In the genomic region with DNA sequence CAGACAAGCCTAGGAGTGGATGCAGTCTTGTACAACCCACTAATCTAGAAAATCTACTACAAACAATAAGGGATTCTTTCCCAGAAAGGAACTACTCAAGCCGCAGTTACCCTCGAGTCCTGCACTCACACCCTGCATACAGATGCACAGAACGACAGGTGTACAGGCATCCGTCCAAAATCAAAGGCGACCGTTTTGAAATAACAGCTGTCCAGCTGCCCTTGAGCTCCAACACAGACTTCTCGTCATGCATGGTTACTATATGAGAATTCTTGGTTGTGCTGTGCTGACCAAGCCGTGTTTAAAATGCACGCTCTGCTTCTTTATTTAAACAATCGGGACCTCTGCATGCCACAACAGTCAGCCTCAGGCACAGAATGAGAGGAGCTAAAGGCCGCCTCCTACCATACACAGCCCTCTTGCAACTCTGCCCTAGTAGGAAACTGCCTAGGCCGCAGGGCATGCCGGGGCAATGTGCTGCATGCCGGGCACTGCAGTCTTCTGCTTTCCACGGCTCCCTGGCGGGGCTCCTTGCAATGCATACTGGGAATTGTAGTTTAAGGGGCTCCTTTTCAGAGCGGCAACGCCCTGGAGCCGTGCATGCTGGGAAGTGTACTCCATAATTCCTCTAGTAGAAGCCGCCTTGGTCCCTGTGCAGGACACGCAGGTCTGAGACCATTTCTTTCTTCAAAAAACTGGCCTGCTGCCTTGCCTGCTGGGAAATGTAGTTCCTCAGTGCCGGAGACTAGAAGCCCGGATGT, we compare ENCODE assay signal across 8 mouse cellular contexts.
A peak's percentile ranks its signal among the peaks of the same experiment; 100 is the strongest.
DNase-seq lines count a peak whose midpoint lies in the region; ATAC-seq and TF ChIP-seq lines count a peak whose summit lies in the region.

No protein-coding gene starts in this region.

- H3K27me3 ChIP-seq in forebrain, embryonic 10.5 days (ENCODE audit: poor library complexity, severe bottlenecking): no peaks in the 10 kb centered on the region
- H3K27me3 ChIP-seq in heart, embryonic 14.5 days (ENCODE audit: control insufficient read depth, insufficient read depth, low read length): no peaks in the 10 kb centered on the region
- no peaks in the 10 kb centered on the region for H3K27me3 ChIP-seq in liver, embryonic 11.5 days (replicated peaks; ENCODE audit: control insufficient read depth, insufficient read depth, low read length)
- no peaks in the 10 kb centered on the region for H3K27me3 ChIP-seq in myocyte (ENCODE audit: control insufficient read depth, insufficient read depth, insufficient read length)

- WGBS in forebrain, embryonic 10.5 days: 19% methylated on average over 23 of the region's 23 CpGs
- 16% methylated on average over 23 of the region's 23 CpGs for WGBS in heart, embryonic 14.5 days
- 19% methylated on average over 23 of the region's 23 CpGs for WGBS in liver, embryonic 11.5 days

- peak overlapping the region; percentile 71 for H3K4me2 ChIP-seq in heart, embryonic 14.5 days (ENCODE audit: low read length)
- H3K4me2 ChIP-seq in liver, embryonic 11.5 days: peak overlapping the region; percentile 63
- peak overlapping the region; percentile 72 for H3K4me2 ChIP-seq in myocyte (ENCODE audit: low read depth)

- peak; percentile 99 for ATAC-seq in heart, embryonic 14.5 days (ENCODE audit: insufficient number of reproducible peaks, insufficient read depth, low FRiP score, low read depth)
- peak; percentile 99 for ATAC-seq in liver, embryonic 11.5 days (replicated peaks; ENCODE audit: low FRiP score)

- no peak overlapping the region for H3ac ChIP-seq in myocyte (ENCODE audit: control insufficient read depth, insufficient read length)

- H3K4me1 ChIP-seq in forebrain, embryonic 10.5 days: peaks cover 9% of the 10 kb centered on the region
- H3K4me1 ChIP-seq in heart, embryonic 14.5 days (ENCODE audit: control insufficient read depth in 2 of 2, insufficient read depth in 2 of 2, low read length in 2 of 2): peaks cover 0 to 5% of the 10 kb centered on the region in 2 experiments; a peak in 3 of 4 replicates
- H3K4me1 ChIP-seq in liver, embryonic 11.5 days (replicated peaks; ENCODE audit: control insufficient read depth, insufficient read depth, low read length): no peaks in the 10 kb centered on the region

- peak; percentile 56 to 62 for DNase-seq in B cell, adult 2 months
- DNase-seq in brain, embryonic 18.5 days (ENCODE audit: low read depth, low spot score): peak; percentile 98
- DNase-seq in forebrain, embryonic 10.5 days (ENCODE audit: extremely low spot score, low spot score): peak; percentile 94
- DNase-seq in kidney, postnatal 10 days: peak; percentile 95
- peak; percentile 86 for DNase-seq in liver, embryonic 11.5 days (ENCODE audit: low spot score)
- peak; percentile 77 to 84 for DNase-seq in spleen, postnatal 4 days (ENCODE audit: low spot score in 2 of 2)

- H3K9ac ChIP-seq in heart, embryonic 14.5 days (ENCODE audit: low read length): peak overlapping the region; percentile 70
- H3K9ac ChIP-seq in liver, embryonic 11.5 days (ENCODE audit: low read depth, low read length): peak overlapping the region; percentile 9

- H3K4me3 ChIP-seq in forebrain, embryonic 10.5 days: peak overlapping the region; percentile 47
- H3K4me3 ChIP-seq in heart, embryonic 14.5 days (ENCODE audit: control insufficient read depth in 1 of 2, insufficient read depth in 1 of 2, low read depth in 1 of 2, low read length in 2 of 2): peak overlapping the region; percentile 36 to 41
- peak overlapping the region; percentile 44 for H3K4me3 ChIP-seq in liver, embryonic 11.5 days (ENCODE audit: low read depth, low read length)
- no peak overlapping the region for H3K4me3 ChIP-seq in myocyte

- no peaks in the 10 kb centered on the region for H3K79me2 ChIP-seq in myocyte (ENCODE audit: control insufficient read depth, insufficient read depth)

- TF ChIP-seq POLR2A in myocyte (IDR thresholded peaks at IDR 0.05; ENCODE audit: insufficient read length, low read depth): peak; percentile 49

- peak overlapping the region; percentile 85 for H3K27ac ChIP-seq in forebrain, embryonic 10.5 days
- H3K27ac ChIP-seq in heart, embryonic 14.5 days (replicated peaks in 1 of 2; ENCODE audit: control insufficient read depth in 1 of 2, insufficient read depth in 1 of 2, low read depth in 2 of 2, low read length in 2 of 2): peak overlapping the region; percentile 56 to 74
- H3K27ac ChIP-seq in liver, embryonic 11.5 days (ENCODE audit: low read depth, low read length): no peak overlapping the region

- no peaks in the 10 kb centered on the region for H3K9me3 ChIP-seq in forebrain, embryonic 10.5 days
- no peaks in the 10 kb centered on the region for H3K9me3 ChIP-seq in heart, embryonic 14.5 days (ENCODE audit: control insufficient read depth, low read length)
- H3K9me3 ChIP-seq in liver, embryonic 11.5 days (ENCODE audit: control insufficient read depth, low read length): no peaks in the 10 kb centered on the region

- H3K36me3 ChIP-seq in forebrain, embryonic 10.5 days (replicated peaks): no peaks in the 10 kb centered on the region
- no peaks in the 10 kb centered on the region for H3K36me3 ChIP-seq in heart, embryonic 14.5 days (ENCODE audit: control insufficient read depth, insufficient read depth, low read length)
- H3K36me3 ChIP-seq in liver, embryonic 11.5 days (ENCODE audit: control insufficient read depth, insufficient read depth, low read length): no peaks in the 10 kb centered on the region
- H3K36me3 ChIP-seq in myocyte (ENCODE audit: control insufficient read depth, insufficient read depth): no peaks in the 10 kb centered on the region

TF ChIP-seq in myocyte, 11 proteins besides CTCF, POLR2A, EP300 and RAD21:
- no peak for TF ChIP-seq MAX (IDR thresholded peaks at IDR 0.05; ENCODE audit: low read depth)
- TF ChIP-seq TCF3 (IDR thresholded peaks at IDR 0.05; ENCODE audit: insufficient read length, low read depth): no peak
- TF ChIP-seq POLR2AphosphoS2 (IDR thresholded peaks at IDR 0.05; ENCODE audit: insufficient read length, low read depth): peak; percentile 36
- no peak for TF ChIP-seq E2F4 (IDR thresholded peaks at IDR 0.05; ENCODE audit: insufficient read depth)
- TF ChIP-seq SRF (IDR thresholded peaks at IDR 0.05; ENCODE audit: control insufficient read depth, insufficient read length, low read depth): no peak
- no peak for TF ChIP-seq USF1 (IDR thresholded peaks at IDR 0.05; ENCODE audit: low read depth)
- TF ChIP-seq CEBPB (IDR thresholded peaks at IDR 0.05; ENCODE audit: insufficient read depth, poor library complexity, severe bottlenecking): no peak
- TF ChIP-seq REST (IDR thresholded peaks at IDR 0.05; ENCODE audit: insufficient read depth, insufficient read length): no peak
- TF ChIP-seq TCF12 (IDR thresholded peaks at IDR 0.05; ENCODE audit: insufficient read depth, poor library complexity, severe bottlenecking): no peak
- no peak for TF ChIP-seq MYOG (IDR thresholded peaks at IDR 0.05; ENCODE audit: control insufficient read depth in 1 of 3, insufficient read depth in 1 of 3, insufficient read length in 2 of 3, low read depth in 2 of 3)
- TF ChIP-seq MYOD1 (IDR thresholded peaks at IDR 0.05; ENCODE audit: control insufficient read depth in 1 of 3, insufficient read length in 2 of 3, low read depth in 2 of 3): peak in 2 of 3 experiments; percentile 23 to 47
